Mouse (Mus musculus) lung, adult 2 months (tissue): ENCODE data around the gene Olfr460.

ENCODE experiments used
- CTCF ChIP-seq: fragments of 200-500 bp; IDR thresholded peaks from 2 replicates; pipeline ENCODE4 v1.5.1; 2011; ENCODE audit warnings: mild to moderate bottlenecking, low read length, control low read depth; ENCODE audit not compliant: insufficient read depth
- POLR2A ChIP-seq: fragments of 200-500 bp; IDR thresholded peaks from 2 replicates; pipeline ENCODE4 v1.6.1; 2011; ENCODE audit warnings: low read depth, mild to moderate bottlenecking, control low read depth, low read length, borderline replicate concordance; ENCODE audit errors: extremely low read depth

GRCm38 (mm10) chr6:40554950-40555349 is 14.3 kb upstream of the Olfr460 start, which contains the start of gene Olfr461:
- TF ChIP-seq POLR2A = no peak
- no peak for TF ChIP-seq CTCF
